Mouse (Mus musculus) E14TG2a.4 (cell line): ENCODE measurements around the gene Plekha7.

Source experiments
- CTCF ChIP-seq: conservative IDR thresholded peaks from 2 replicates; pipeline ENCODE4 v1.5.1; 2014; ENCODE audit warnings: low read length
- NANOG ChIP-seq: IDR thresholded peaks from 2 replicates; pipeline ENCODE4 v1.6.1; 2014; ENCODE audit warnings: borderline replicate concordance, low read length, mixed read lengths
- POU5F1 ChIP-seq: IDR thresholded peaks from 2 replicates; pipeline ENCODE4 v1.6.1; 2014; ENCODE audit warnings: low read length, borderline replicate concordance

DNA sequence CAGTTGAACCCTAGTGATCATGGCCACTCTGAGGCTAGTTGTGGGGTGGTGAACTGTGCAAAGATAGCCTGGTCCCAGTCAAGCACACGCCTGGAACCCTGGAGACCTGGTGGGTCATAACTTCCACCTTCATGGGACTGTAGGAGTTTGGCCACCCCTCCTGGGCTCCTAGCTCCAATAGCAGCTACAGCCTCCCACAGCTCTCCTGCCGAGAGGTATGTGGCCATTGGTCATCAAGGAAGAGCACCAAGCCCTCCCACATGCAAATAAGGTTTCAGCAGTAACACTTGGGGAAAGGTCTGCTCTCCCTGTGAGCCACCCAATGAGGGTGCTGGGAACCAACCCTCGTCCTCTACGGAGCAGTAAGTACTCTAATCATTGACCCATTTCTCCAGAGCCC is 55.7 kb downstream of the Plekha7 start:
- TF ChIP-seq CTCF (no peak), POU5F1 (no peak), NANOG (no peak)
